Mouse (Mus musculus): ENCODE results near the gene Dmrt3.

DNA sequence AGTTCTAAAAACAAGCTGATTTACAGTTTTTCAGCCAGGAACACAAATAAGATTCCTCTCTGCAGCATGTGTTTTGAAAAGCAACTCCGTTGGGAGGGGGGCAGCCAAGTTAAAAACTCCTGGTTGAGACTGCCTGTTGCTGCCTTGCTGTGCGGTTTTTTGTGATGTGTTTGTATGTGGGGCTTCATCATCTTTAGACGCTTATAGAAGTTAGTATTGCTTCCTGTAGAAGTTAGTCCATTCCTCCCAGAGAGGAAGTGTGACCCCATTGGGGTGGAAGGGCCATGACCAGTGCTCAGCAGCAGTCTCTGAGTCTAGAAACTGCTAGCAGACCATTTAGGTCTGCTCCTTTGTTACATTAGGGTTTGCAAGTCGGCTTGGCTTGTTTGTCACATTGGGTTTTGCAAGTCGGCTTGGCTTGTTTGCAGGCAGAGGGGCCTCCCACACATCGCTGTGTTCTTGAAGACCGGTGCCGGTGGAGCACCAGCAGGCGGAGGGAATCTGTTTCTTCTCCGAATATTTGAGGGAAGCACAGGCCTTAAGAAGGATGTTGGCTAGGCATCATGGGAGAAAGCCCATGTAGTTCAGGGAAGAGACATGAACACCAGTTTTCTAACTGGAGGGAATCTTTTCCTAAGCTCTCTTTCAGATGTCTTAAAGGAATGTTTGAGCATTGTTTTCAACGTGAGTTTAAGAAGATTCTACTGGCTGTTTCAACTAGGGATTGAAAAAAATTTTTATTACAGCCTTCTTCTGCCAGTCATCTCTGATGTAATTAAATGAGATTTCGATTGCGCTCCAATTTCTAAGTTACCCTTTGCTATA lies 3.6 kb downstream of the Dmrt3 start:
- TF ChIP-seq CHD1 (IDR thresholded peaks at IDR 0.05; ENCODE audit: low read depth, low read length) = no peak
- no peak for TF ChIP-seq GABPA (IDR thresholded peaks at IDR 0.05; ENCODE audit: insufficient replicate concordance, low read depth, low read length)
- no peak for TF ChIP-seq CTCF (conservative IDR thresholded peaks at IDR 0.05 in 1 of 2, IDR thresholded peaks at IDR 0.05 in 1 of 2; ENCODE audit: low read depth in 2 of 2, low read length in 2 of 2)
- TF ChIP-seq ZC3H11A (IDR thresholded peaks at IDR 0.05; ENCODE audit: low read depth, low read length) = no peak
- TF ChIP-seq HCFC1 (IDR thresholded peaks at IDR 0.05; ENCODE audit: low read depth, low read length) = no peak
